8 mouse cellular contexts compared by ENCODE assay signal in the genomic region with DNA sequence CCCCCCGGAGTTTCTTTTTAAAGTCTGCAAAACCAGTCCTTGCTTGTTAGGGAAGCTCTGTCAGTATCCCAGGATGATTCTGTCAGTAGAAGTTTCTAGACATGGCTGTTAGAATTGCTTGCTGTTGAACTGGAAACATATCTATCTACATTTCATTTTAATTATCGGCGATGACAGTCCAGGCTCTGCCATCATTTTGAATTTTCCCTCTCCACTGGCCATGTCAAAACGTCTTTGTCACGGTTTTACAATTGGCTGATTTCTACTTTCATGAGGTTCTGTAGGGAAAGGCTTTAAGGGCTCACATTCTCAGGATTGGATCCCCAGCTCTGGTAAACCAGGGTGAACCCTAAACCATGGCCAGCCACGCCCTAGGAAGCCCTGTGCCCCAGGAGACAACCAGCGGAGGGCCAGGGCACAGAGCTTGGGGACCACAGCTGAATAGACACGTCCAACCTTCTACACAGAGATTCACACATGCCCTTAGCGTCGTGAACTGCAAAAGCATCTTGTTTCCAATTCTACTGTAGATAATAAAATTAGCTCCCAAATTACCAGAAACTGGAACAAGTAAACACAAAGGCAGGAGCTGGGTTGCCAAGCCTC.
DNase-seq lines count a peak whose midpoint lies in the region; ATAC-seq and TF ChIP-seq lines count a peak whose summit lies in the region.

No protein-coding gene starts in this region.

- no peak for DNase-seq in kidney, adult 11 months
- peak; percentile 22 for DNase-seq in embryo, embryonic 9.5 days (ENCODE audit: extremely low spot score)
- peak; percentile 2 for DNase-seq in midbrain, postnatal 0 days (ENCODE audit: low spot score)
- DNase-seq in thymus, postnatal 10 days (ENCODE audit: low spot score in 2 of 2): no peak
- no peak for DNase-seq in spleen, postnatal 14 days (ENCODE audit: low spot score in 2 of 2)
- DNase-seq in urinary bladder, postnatal 14 days (ENCODE audit: low spot score): no peak

- H3K9me3 ChIP-seq in kidney, embryonic 14.5 days (ENCODE audit: control insufficient read depth, low read length): no peaks in the 10 kb centered on the region
- H3K9me3 ChIP-seq in hindbrain, embryonic 16.5 days (ENCODE audit: control insufficient read depth, low read length): no peaks in the 10 kb centered on the region
- H3K9me3 ChIP-seq in midbrain, postnatal 0 days (ENCODE audit: low read length): no peaks in the 10 kb centered on the region

- no peak for TF ChIP-seq CTCF in midbrain, postnatal 0 days (IDR thresholded peaks at IDR 0.05)

- H3K4me3 ChIP-seq in kidney, embryonic 14.5 days (ENCODE audit: low read length): peak overlapping the region; percentile 46
- peak overlapping the region; percentile 68 for H3K4me3 ChIP-seq in hindbrain, embryonic 16.5 days (ENCODE audit: low read length)
- H3K4me3 ChIP-seq in midbrain, postnatal 0 days (ENCODE audit: low read depth, low read length): peak overlapping the region; percentile 53

- peak; percentile 58 for ATAC-seq in kidney, embryonic 14.5 days (ENCODE audit: low FRiP score, low TSS enrichment)
- ATAC-seq in hindbrain, embryonic 16.5 days: peak; percentile 60
- peak; percentile 20; the same call in 1 of the 2 replicates for ATAC-seq in midbrain, postnatal 0 days (ENCODE audit: low FRiP score)

- peak overlapping the region; percentile 77 for H3K4me2 ChIP-seq in kidney, embryonic 14.5 days (replicated peaks; ENCODE audit: low read depth, low read length)
- peak overlapping the region; percentile 97 for H3K4me2 ChIP-seq in hindbrain, embryonic 16.5 days (ENCODE audit: low read length)
- peak overlapping the region; percentile 93 for H3K4me2 ChIP-seq in midbrain, postnatal 0 days (ENCODE audit: low read depth, low read length, poor library complexity, severe bottlenecking)

- no peaks in the 10 kb centered on the region for H3K27me3 ChIP-seq in kidney, embryonic 14.5 days (ENCODE audit: control insufficient read depth, insufficient read depth, low read length)
- H3K27me3 ChIP-seq in hindbrain, embryonic 16.5 days (replicated peaks; ENCODE audit: control insufficient read depth, insufficient read depth, low read length): peaks cover 2% of the 10 kb centered on the region; the same call in 1 of the 2 replicates
- peaks cover 6% of the 10 kb centered on the region; the same call in 1 of the 2 replicates for H3K27me3 ChIP-seq in midbrain, postnatal 0 days (ENCODE audit: insufficient read depth, low read length)

- H3K27ac ChIP-seq in kidney, embryonic 14.5 days (ENCODE audit: low read depth, low read length): peak overlapping the region; percentile 92
- H3K27ac ChIP-seq in hindbrain, embryonic 16.5 days (ENCODE audit: low read depth, low read length): no peak overlapping the region
- no peak overlapping the region for H3K27ac ChIP-seq in midbrain, postnatal 0 days (ENCODE audit: low read depth, low read length)

- peaks cover 8% of the 10 kb centered on the region for H3K4me1 ChIP-seq in kidney, embryonic 14.5 days (ENCODE audit: control insufficient read depth, insufficient read depth, low read length)
- peaks cover 11% of the 10 kb centered on the region for H3K4me1 ChIP-seq in hindbrain, embryonic 16.5 days (ENCODE audit: control insufficient read depth, insufficient read depth, low read depth, low read length)
- no peaks in the 10 kb centered on the region for H3K4me1 ChIP-seq in midbrain, postnatal 0 days (ENCODE audit: insufficient read depth, low read length)

- H3K9ac ChIP-seq in kidney, embryonic 14.5 days (ENCODE audit: low read depth, low read length): 0 out of 2 replicates have a peak overlapping the region, but pooled peaks have one; percentile 18
- peak overlapping the region; percentile 68 for H3K9ac ChIP-seq in hindbrain, embryonic 16.5 days (ENCODE audit: low read depth, low read length)
- peak overlapping the region; percentile 59; the same call in 1 of the 2 replicates for H3K9ac ChIP-seq in midbrain, postnatal 0 days (replicated peaks; ENCODE audit: low read length, poor library complexity, severe bottlenecking)

- H3K36me3 ChIP-seq in kidney, embryonic 14.5 days (ENCODE audit: control insufficient read depth, insufficient read depth, low read length): no peaks in the 10 kb centered on the region
- no peaks in the 10 kb centered on the region for H3K36me3 ChIP-seq in hindbrain, embryonic 16.5 days (ENCODE audit: control insufficient read depth, insufficient read depth, low read length)
- H3K36me3 ChIP-seq in midbrain, postnatal 0 days (ENCODE audit: insufficient read depth, low read length): no peaks in the 10 kb centered on the region

- 11% methylated on average over 10 of the region's 10 CpGs for WGBS in kidney, embryonic 14.5 days
- 20% methylated on average over 10 of the region's 10 CpGs for WGBS in hindbrain, embryonic 16.5 days
- 10% methylated on average over 10 of the region's 10 CpGs for WGBS in midbrain, postnatal 0 days

Comparison
In these comparisons a context has a peak if more than half of its experiments do, and no peak if none do; other contexts are left out.
1. H3K9ac ChIP-seq: peak in every context shown above with its lines; median percentile 68 in hindbrain, embryonic 16.5 days; 59 in midbrain, postnatal 0 days; 18 in kidney, embryonic 14.5 days.
2. DNase-seq: peak in embryo, embryonic 9.5 days (single experiment) and midbrain, postnatal 0 days (single experiment); none in kidney, adult 11 months (single experiment), thymus, postnatal 10 days (0 of 2), spleen, postnatal 14 days (0 of 2) and urinary bladder, postnatal 14 days (single experiment).
3. Peak in every context shown above with its lines, with median percentiles within 50 percentile points of each other: ATAC-seq, H3K4me2 ChIP-seq and H3K4me3 ChIP-seq.